Mouse (Mus musculus): ENCODE results near the gene Pus1.

DNA sequence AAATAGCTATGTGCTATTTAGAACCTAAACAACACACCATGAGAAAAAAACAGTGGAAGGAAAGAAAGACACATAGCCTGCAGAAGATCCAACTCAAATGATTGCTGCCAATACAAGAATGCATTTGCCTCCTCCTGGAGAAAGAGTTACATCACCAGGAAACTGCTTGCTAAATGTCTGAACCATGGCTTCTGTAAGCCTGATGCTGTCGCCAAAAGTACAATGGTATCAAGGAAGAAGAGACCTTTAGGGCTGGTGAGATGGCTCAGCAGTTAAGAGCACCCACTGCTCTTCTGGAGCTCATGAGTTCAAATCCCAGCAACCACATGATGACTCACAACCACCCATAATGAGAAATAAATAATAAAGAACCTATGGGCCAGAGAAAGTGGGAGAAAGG, 35.4 kb downstream of the Pus1 start:
- TF ChIP-seq CTCF (IDR thresholded peaks at IDR 0.05) (no peak), EP300 (IDR thresholded peaks at IDR 0.05) (no peak)
